Mouse (Mus musculus) limb, embryonic 14.5 days (tissue): ENCODE measurements at regions not wholly inside any gene's neighbourhood (a gene's known extent, or its start where the extent isn't known, plus 50 kb on each side); places are given as distances from the start of the nearest gene placed in this dataset.
A peak's percentile ranks its signal among the peaks of the same experiment; 100 is the strongest.

Source experiments
- ATAC-seq: fragments of 200-750 bp; cut with Nextera tagmentation; 2 replicates; pipeline ENCODE4 v1.8.0; 2017; ENCODE audit warnings: low read depth, moderate number of reproducible peaks, moderate TSS enrichment; ENCODE audit not compliant: low FRiP score
- DNase-seq: peaks from one replicate; pipeline ENCODE4 v3.0.0-alpha.2; 2015; ENCODE audit warnings: low spot score
- H3K27ac ChIP-seq: fragments of 300-500 bp; sonication (generic); replicated peaks from 2 replicates; pipeline ENCODE4 v1.5.1; 2014; ENCODE audit warnings: low read depth, mild to moderate bottlenecking, low read length, moderate library complexity, mixed read lengths
- H3K27me3 ChIP-seq: fragments of 300-500 bp; sonication (generic); 2 replicates; pipeline ENCODE4 v1.6.1; 2014; ENCODE audit warnings: low read length, mixed read lengths; ENCODE audit not compliant: control insufficient read depth, insufficient read depth
- H3K36me3 ChIP-seq: fragments of 300-500 bp; sonication (generic); 2 replicates; pipeline ENCODE4 v1.6.1; 2014; ENCODE audit warnings: mild to moderate bottlenecking, low read length, moderate library complexity, mixed read lengths; ENCODE audit not compliant: control insufficient read depth, insufficient read depth
- H3K4me1 ChIP-seq: fragments of 300-500 bp; sonication (generic); 2 replicates; pipeline ENCODE4 v1.6.1; 2014; ENCODE audit warnings: antibody characterized with exemption, low read length, mixed read lengths; ENCODE audit not compliant: control insufficient read depth, insufficient read depth
- H3K4me2 ChIP-seq: fragments of 300-500 bp; sonication (generic); replicated peaks from 2 replicates; pipeline ENCODE4 v1.6.1; 2014; ENCODE audit warnings: low read depth, mild to moderate bottlenecking, low read length, moderate library complexity; ENCODE audit not compliant: severe bottlenecking
- H3K4me3 ChIP-seq: fragments of 300-500 bp; sonication (generic); replicated peaks from 2 replicates; pipeline ENCODE4 v1.5.1; 2014; ENCODE audit warnings: low read length
- H3K9ac ChIP-seq: fragments of 300-500 bp; sonication (generic); 2 replicates; pipeline ENCODE4 v1.6.1; 2014; ENCODE audit warnings: mild to moderate bottlenecking, low read depth, low read length, moderate library complexity; ENCODE audit not compliant: severe bottlenecking
- H3K9me3 ChIP-seq: fragments of 300-500 bp; sonication (generic); 2 replicates; pipeline ENCODE4 v1.6.1; 2016; ENCODE audit warnings: low read length; ENCODE audit not compliant: control insufficient read depth
- POLR2A ChIP-seq: fragments of 200-500 bp; IDR thresholded peaks from 2 replicates; pipeline ENCODE4 v1.8.0; 2012; ENCODE audit warnings: inconsistent platforms, mild to moderate bottlenecking, moderate library complexity, borderline replicate concordance; ENCODE audit not compliant: insufficient read depth, insufficient read length; ENCODE audit errors: extremely low read depth
- WGBS: fragments of 180-500 bp; shearing (Covaris S2); extraction: QIAGEN DNeasy Blood & Tissue Kit; methylation state at CpG from one replicate; pipeline ENCODE4 v1.1.7; 2014; 5-methylcytosine and 5-hydroxymethylcytosine counted together

GRCm38 (mm10) chr15:62153222-62153621, 1230.4 kb upstream of the A1bg start:
- Histone ChIP-seq H3K9ac (no peak overlapping the region), H3K4me3 (no peak overlapping the region), H3K27me3 (no peaks in the 10 kb centered on the region)

GRCm38 (mm10) chr15:62152133-62152532, 1229.3 kb upstream of the A1bg start:
- Histone ChIP-seq H3K27me3 (no peaks in the 10 kb centered on the region), H3K36me3 (no peaks in the 10 kb centered on the region), H3K4me3 (no peak overlapping the region), H3K9me3 (no peaks in the 10 kb centered on the region), H3K9ac (no peak overlapping the region), H3K27ac (no peak overlapping the region), H3K4me2 (no peak overlapping the region), H3K4me1 (peaks cover 5% of the 10 kb centered on the region)
- 95% methylated on average over 2 of the region's 2 CpGs for whole genome bisulfite sequencing
- ATAC-seq: no peak
- no peak for DNase-seq
- no peak for TF ChIP-seq POLR2A

More at GRCm38 (mm10) chr15:62153222-62153621, 1230.4 kb upstream of the A1bg start:
- Histone ChIP-seq H3K27ac (no peak overlapping the region), H3K4me1 (peaks cover 2% of the 10 kb centered on the region; the same call in 1 of the 2 replicates), H3K9me3 (no peaks in the 10 kb centered on the region), H3K4me2 (no peak overlapping the region; the same call in 1 of the 2 replicates), H3K36me3 (no peaks in the 10 kb centered on the region)
- 40% methylated on average over 9 of the region's 9 CpGs for WGBS
- DNase-seq: peak; percentile 26
- no peak for TF ChIP-seq POLR2A
- ATAC-seq: peak; percentile 41; the same call in 1 of the 2 replicates

DNA sequence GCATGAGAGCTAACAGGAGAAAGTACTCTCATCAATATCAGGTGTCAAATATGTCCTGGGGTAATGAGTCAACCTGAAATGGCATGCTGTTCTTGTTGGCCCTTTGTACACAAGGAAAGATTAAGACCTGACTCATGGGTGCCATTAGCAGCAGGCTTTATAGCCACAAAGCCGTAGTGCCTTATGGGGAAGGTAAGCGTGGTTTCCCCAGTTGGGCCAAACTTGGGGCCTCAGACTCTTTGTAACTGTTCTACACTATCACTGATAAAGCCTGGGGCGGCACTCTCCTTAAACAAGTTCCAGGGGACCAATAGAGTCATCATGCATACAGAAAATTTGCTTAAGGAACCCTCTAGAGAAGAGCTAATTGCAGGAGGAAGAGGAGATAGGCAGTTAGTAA, 1228.9 kb upstream of the A1bg start:
- Histone ChIP-seq H3K36me3 (no peaks in the 10 kb centered on the region), H3K27me3 (no peaks in the 10 kb centered on the region), H3K27ac (no peak overlapping the region), H3K4me3 (no peak overlapping the region), H3K4me1 (peaks cover 5% of the 10 kb centered on the region), H3K4me2 (no peak overlapping the region), H3K9ac (no peak overlapping the region), H3K9me3 (no peaks in the 10 kb centered on the region)
- 89% methylated on average over 3 of the region's 3 CpGs for WGBS
- DNase-seq: no peak
- no peak for ATAC-seq
- no peak for TF ChIP-seq POLR2A

- ATAC-seq (no peak), DNase-seq (no peak)
- no peaks in the 10 kb centered on the region for H3K27me3 ChIP-seq
- no peak overlapping the region for H3K4me2 ChIP-seq
- H3K4me3 ChIP-seq: no peak overlapping the region
- peaks cover 5% of the 10 kb centered on the region for H3K4me1 ChIP-seq
- no peak for TF ChIP-seq POLR2A
- no peaks in the 10 kb centered on the region for H3K36me3 ChIP-seq
- no peak overlapping the region for H3K9ac ChIP-seq
- H3K9me3 ChIP-seq: no peaks in the 10 kb centered on the region
- 69% methylated on average over 4 of the region's 4 CpGs for WGBS
- H3K27ac ChIP-seq: no peak overlapping the region
Observed at GRCm38 (mm10) chr15:62150296-62150695, 1227.5 kb upstream of the A1bg start.

DNA sequence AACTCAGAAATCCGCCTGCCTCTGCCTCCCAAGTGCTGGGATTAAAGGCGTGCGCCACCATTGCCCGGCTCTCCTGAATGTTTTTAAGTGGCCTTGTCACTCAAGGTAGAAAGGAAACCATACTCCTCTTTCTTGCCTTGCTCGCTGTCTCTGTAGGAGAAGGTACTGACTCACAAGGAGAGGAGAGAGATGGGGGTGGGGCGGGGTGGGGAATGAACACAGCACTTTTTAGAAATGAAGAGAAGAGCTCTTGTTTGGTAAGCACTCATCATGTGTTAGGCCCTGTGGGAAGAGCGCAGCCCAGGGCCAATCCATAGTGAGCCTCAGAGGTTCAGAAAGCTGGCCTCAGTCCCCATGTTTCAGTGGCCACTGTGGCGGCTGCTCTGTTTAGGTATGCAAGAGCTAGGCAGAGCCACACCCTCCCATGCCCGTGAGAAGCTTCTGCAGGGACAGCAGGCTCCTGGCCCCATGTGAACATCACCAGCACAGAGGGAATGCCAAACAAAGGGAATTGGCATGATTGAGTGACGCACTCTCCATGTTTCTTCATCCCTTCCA, 1225.9 kb upstream of the A1bg start:
- ATAC-seq: no peak
- Histone ChIP-seq H3K27ac (no peak overlapping the region), H3K4me3 (no peak overlapping the region)

More for the DNA sequence above, 1225.9 kb upstream of the A1bg start:
- 89% methylated on average over 10 of the region's 10 CpGs for WGBS
- no peak for DNase-seq
- no peak for TF ChIP-seq POLR2A
- Histone ChIP-seq H3K9me3 (no peaks in the 10 kb centered on the region), H3K4me1 (peaks cover 5% of the 10 kb centered on the region), H3K36me3 (no peaks in the 10 kb centered on the region), H3K9ac (no peak overlapping the region), H3K27me3 (no peaks in the 10 kb centered on the region), H3K4me2 (no peak overlapping the region)
